Mouse (Mus musculus): Measurements from ENCODE around the gene Hist1h2be. TPM values are rescaled to one million over a fixed set of nuclear protein-coding genes. Genes with fewer than 3 reads are reported as not detected.
"Not testable (repeated sequence)": the region's sequence is repeated elsewhere in the genome, so short reads cannot be mapped to it uniquely, and the experiment has no call there.

Gene Hist1h2be
- polyA plus RNA-seq, 1 experiment from 2014 or later = 2.5 TPM

DNA sequence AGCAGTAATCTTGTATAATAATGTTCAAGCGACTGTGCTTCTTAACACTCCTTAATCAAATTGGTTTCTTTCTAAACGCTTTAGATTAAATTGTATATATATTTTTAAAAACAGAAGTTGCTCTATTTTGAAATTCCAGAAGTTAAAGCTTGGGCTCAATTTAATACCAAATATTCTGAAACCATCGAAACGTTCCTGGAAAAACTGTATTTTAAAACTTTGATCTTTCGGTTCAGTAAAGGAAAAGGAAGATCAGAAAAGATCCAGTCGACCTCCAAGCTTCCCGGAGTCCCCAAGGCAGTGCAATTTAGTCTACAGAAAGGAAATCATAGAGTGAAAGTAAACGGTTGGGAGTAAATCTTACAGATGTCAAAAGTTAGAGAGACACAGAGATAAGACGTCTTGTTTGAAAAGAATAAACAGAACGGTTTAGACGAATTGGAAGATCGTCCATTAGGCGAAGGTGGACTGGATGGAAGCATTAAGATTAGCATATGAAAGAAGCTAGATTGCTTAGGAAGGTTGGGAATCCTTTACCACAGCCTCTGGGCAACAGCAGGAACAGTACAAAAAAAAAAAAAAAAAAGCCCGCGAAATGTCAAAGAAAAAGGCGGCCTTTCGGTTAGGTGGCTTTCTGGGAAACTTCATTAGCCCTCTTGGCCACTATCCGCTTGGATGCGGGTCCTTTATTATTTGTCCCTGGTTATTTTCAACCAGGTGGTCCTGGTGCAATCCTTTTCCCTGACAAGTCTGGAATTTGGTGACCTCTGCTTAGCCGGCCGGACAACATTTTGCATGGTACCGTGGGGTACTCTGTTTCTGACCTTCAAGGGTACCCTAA is 34.6 kb downstream of the Hist1h2be start:
- under 1% methylated on average over 22 of the region's 22 CpGs for WGBS
- H3K4me2 ChIP-seq (replicated peaks) = peak overlapping the region; percentile 77
- H3K9ac ChIP-seq (replicated peaks) = peak overlapping the region; percentile 27
- peak overlapping the region; percentile 47 for H3K4me3 ChIP-seq
- H3K36me3 ChIP-seq = no peaks in the 10 kb centered on the region
- H3K27ac ChIP-seq (replicated peaks) = peak overlapping the region; percentile 97
- H3K4me1 ChIP-seq = peaks cover 45% of the 10 kb centered on the region
- ATAC-seq (replicated peaks) = no peak
- H3K27me3 ChIP-seq = no peaks in the 10 kb centered on the region
- no peaks in the 10 kb centered on the region for H3K9me3 ChIP-seq

- peak; percentile 91 for ATAC-seq (replicated peaks)
- H3K4me3 ChIP-seq = peak overlapping the region; percentile 47
- H3K4me2 ChIP-seq (replicated peaks) = peak overlapping the region; percentile 77
- not testable (repeated sequence) for H3K9me3 ChIP-seq, H3K36me3 ChIP-seq, H3K27me3 ChIP-seq
- peak overlapping the region; percentile 97 for H3K27ac ChIP-seq (replicated peaks)
- H3K9ac ChIP-seq (replicated peaks) = peak overlapping the region; percentile 74
- under 1% methylated on average over 36 of the region's 36 CpGs for WGBS
- H3K4me1 ChIP-seq = peaks cover 50% of the 10 kb centered on the region
Observed at GRCm38 (mm10) chr13:23585442-23586098, 35.4 kb downstream of the Hist1h2be start.

DNA sequence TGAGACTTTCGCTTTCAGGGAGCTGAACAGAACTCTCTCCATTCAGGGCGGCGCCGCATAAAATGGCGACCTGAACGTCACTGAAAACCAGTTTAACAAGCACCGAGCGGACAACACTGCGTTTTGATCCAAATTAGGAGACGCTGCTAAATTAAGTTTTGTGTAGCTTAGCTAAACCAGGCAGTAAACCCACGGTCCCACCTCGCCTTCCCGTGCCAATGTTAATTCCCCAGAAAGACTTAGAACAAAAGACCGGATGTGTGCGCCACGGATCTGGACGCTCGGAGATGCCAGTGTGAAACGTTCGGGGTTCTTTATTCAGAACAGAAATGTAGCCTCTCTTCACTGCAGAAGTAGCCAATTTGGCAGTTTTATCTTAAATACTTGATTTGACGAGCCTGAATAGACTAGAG is 35.9 kb downstream of the Hist1h2be start:
- Histone ChIP-seq H3K4me1 (peaks cover 50% of the 10 kb centered on the region), H3K9ac (replicated peaks) (peak overlapping the region; percentile 74), H3K36me3 (no peaks in the 10 kb centered on the region), H3K27me3 (no peaks in the 10 kb centered on the region), H3K27ac (replicated peaks) (peak overlapping the region; percentile 97), H3K4me2 (replicated peaks) (peak overlapping the region; percentile 77), H3K9me3 (no peaks in the 10 kb centered on the region), H3K4me3 (peak overlapping the region; percentile 47)
- under 1% methylated on average over 21 of the region's 21 CpGs for WGBS
- ATAC-seq (replicated peaks) = peak; percentile 17; the same call in 1 of the 2 replicates

DNA sequence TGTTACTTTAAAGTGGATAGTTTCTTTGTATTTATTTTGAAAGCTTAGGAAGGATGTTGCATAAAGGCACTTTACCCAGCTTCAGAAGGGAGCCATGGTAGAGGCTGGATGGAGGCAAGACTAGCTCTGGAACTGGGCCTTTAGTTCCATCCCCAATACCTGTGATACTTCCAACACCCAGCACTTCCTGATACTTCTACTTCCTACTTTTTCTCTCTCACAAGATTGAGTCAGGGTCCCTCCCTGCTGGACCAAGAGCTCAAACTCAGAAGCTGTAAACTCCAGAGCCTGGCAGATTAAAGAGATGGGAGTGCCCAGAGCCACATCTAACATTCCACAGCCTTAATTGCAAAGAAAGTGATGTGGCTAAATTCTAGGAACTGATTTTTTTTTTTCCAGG is 36.6 kb downstream of the Hist1h2be start:
- Histone ChIP-seq H3K4me1 (peaks cover 50% of the 10 kb centered on the region), H3K36me3 (no peaks in the 10 kb centered on the region), H3K4me3 (peak overlapping the region; percentile 47), H3K9ac (replicated peaks) (peak overlapping the region; percentile 74), H3K9me3 (no peaks in the 10 kb centered on the region), H3K4me2 (replicated peaks) (peak overlapping the region; percentile 77), H3K27me3 (no peaks in the 10 kb centered on the region), H3K27ac (replicated peaks) (peak overlapping the region; percentile 97)
- no peak for ATAC-seq (replicated peaks)

- no peak overlapping the region; the same call in 1 of the 2 replicates for H3K4me2 ChIP-seq (replicated peaks)
- ATAC-seq (replicated peaks) = no peak
- H3K4me3 ChIP-seq = no peak overlapping the region
- no peak overlapping the region for H3K9ac ChIP-seq (replicated peaks)
- no peaks in the 10 kb centered on the region for H3K9me3 ChIP-seq
- no peaks in the 10 kb centered on the region for H3K27me3 ChIP-seq
- H3K36me3 ChIP-seq = no peaks in the 10 kb centered on the region
- peak overlapping the region; percentile 97 for H3K27ac ChIP-seq (replicated peaks)
- peaks cover 50% of the 10 kb centered on the region for H3K4me1 ChIP-seq
Observed at GRCm38 (mm10) chr13:23583387-23584068, 37.4 kb downstream of the Hist1h2be start.

- Histone ChIP-seq H3K36me3 (no peaks in the 10 kb centered on the region), H3K4me2 (replicated peaks) (peak overlapping the region; percentile 79), H3K9ac (replicated peaks) (peak overlapping the region; percentile 61), H3K4me3 (peak overlapping the region; percentile 53), H3K9me3 (no peaks in the 10 kb centered on the region), H3K27ac (replicated peaks) (peak overlapping the region; percentile 97), H3K4me1 (peaks cover 50% of the 10 kb centered on the region), H3K27me3 (no peaks in the 10 kb centered on the region)
- ATAC-seq (replicated peaks) = no peak
- WGBS = 3% methylated on average over 6 of the region's 6 CpGs
Observed at GRCm38 (mm10) chr13:23582219-23583056, 38.5 kb downstream of the Hist1h2be start.

GRCm38 (mm10) chr13:23581408-23582218 is 39.3 kb downstream of the Hist1h2be start, which contains the start of gene Hist1h4d:
Gene Hist1h4d (plus strand): TSS chr13:23581598.
- H3K4me2 ChIP-seq (replicated peaks) = peak within 1 kb of the TSS; percentile 79
- peaks cover 53% of the 10 kb centered on the region for H3K4me1 ChIP-seq
- no peaks in the 10 kb centered on the region for H3K36me3 ChIP-seq
- no peaks in the 10 kb centered on the region for H3K27me3 ChIP-seq
- H3K4me3 ChIP-seq = peak within 1 kb of the TSS; percentile 53
- ATAC-seq (replicated peaks) = peak; percentile 93
- peak within 1 kb of the TSS; percentile 61 for H3K9ac ChIP-seq (replicated peaks)
- peak within 1 kb of the TSS; percentile 97 for H3K27ac ChIP-seq (replicated peaks)
- WGBS = under 1% methylated on average over 43 of the region's 43 CpGs
- H3K9me3 ChIP-seq = no peaks in the 10 kb centered on the region

DNA sequence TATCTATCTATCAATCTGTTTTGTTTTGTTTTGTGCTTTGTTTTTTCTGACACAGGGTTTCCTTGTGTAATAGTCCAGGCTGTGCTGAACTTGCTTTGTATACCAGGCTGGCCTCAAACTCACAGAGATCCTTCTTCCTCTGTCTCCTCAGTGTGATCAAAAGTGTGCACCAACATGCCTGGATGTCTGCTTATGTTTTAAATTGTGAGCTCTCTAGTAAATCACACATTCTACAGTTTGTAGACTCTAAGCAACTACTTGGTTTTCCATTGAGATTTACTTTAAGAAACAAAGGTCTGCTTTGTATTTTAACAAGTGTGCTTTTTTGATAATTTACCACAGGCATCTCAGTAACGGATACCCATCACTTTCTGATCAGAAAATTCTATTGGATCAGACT is 43.1 kb downstream of the Hist1h2be start:
- H3K9me3 ChIP-seq = no peaks in the 10 kb centered on the region
- no peak overlapping the region for H3K27ac ChIP-seq (replicated peaks)
- H3K36me3 ChIP-seq = no peaks in the 10 kb centered on the region
- H3K27me3 ChIP-seq = no peaks in the 10 kb centered on the region
- no peak overlapping the region for H3K4me2 ChIP-seq (replicated peaks)
- H3K4me3 ChIP-seq = no peak overlapping the region
- H3K4me1 ChIP-seq = peaks cover 40% of the 10 kb centered on the region
- 93% methylated on average over 1 of the region's 1 CpGs for WGBS
- ATAC-seq (replicated peaks) = no peak
- H3K9ac ChIP-seq (replicated peaks) = no peak overlapping the region

DNA sequence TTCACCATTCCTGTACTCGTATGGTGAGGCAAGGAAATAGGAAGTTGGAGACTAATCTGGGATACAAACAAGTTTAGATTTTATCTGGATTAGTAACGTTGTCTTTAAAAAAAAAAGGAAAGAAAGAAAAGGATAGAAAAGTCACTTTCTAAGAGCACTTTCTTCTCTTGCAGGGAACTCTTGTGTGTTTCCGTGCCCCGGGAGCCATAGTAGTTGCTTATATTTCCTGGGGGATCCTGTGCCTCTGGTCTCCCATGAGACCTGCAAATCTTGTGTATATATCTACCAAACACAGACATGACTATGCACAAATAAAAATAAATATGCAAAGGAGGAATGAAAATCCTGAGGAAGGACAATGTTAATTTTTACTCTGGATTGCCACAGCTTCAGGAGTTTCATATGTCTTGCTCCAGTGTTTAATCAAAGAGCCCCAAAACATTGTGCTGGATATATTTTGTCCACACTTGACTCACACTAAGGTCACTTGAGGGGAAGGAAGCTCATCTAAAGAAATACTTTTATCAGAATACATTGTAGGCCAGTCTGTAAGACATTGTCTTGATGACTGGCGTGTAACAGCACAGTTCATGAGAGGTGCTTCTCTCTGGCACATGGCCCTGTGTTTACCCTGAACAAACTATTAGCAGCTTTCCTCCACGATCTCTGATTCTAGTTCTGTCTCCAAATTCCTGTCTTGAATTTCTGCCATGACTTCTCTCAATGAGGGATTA is 43.9 kb downstream of the Hist1h2be start:
- 32% methylated on average over 6 of the region's 6 CpGs for WGBS
- peak overlapping the region; percentile 97 for H3K27ac ChIP-seq (replicated peaks)

DNA sequence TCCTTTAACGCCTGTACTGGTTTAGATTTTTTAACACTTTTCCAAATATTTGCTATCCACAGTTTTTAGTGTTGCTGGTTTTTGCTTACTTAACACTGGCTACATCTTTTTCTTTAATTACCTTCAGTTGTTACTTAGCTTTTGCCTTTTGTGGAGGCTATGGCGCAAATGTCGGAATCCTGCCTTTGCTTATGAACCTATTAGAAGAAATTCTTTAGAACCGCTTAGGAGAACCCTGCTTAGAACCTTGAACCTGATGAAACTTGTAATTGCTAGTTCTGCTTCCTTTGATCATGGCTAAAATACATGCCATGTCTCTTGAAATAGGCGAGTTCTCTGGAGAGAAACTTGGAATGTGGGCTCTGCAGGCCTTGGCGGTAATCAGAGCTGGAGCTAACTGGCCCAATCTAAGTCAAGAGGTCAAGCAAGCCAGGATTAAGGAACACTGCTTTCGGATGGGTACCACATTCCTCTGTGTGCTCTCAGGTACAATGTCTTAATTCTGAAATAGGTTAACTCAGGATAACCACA is 44.5 kb downstream of the Hist1h2be start:
- Histone ChIP-seq H3K27ac (replicated peaks) (peak overlapping the region; percentile 97), H3K4me2 (replicated peaks) (peak overlapping the region; percentile 72), H3K27me3 (no peaks in the 10 kb centered on the region), H3K4me3 (peak overlapping the region; percentile 47), H3K9me3 (no peaks in the 10 kb centered on the region), H3K9ac (replicated peaks) (peak overlapping the region; percentile 74), H3K36me3 (no peaks in the 10 kb centered on the region), H3K4me1 (peaks cover 37% of the 10 kb centered on the region)
- WGBS = 2% methylated on average over 7 of the region's 7 CpGs
- ATAC-seq (replicated peaks) = no peak

More for the DNA sequence above, 43.9 kb downstream of the Hist1h2be start:
- Histone ChIP-seq H3K9me3 (no peaks in the 10 kb centered on the region), H3K4me3 (peak overlapping the region; percentile 47), H3K4me1 (peaks cover 40% of the 10 kb centered on the region), H3K9ac (replicated peaks) (peak overlapping the region; percentile 74), H3K4me2 (replicated peaks) (peak overlapping the region; percentile 72), H3K36me3 (no peaks in the 10 kb centered on the region), H3K27me3 (no peaks in the 10 kb centered on the region)
- no peak for ATAC-seq (replicated peaks)
